Mouse (Mus musculus) gastrocnemius, postnatal 10 days (tissue): ENCODE data around the gene Mapk8ip3. TPM values are rescaled to one million over a fixed set of nuclear protein-coding genes. Genes with fewer than 3 reads are reported as not detected.
"Not testable (repeated sequence)": the region's sequence is repeated elsewhere in the genome, so short reads cannot be mapped to it uniquely, and the experiment has no call there.

Experiments
- DNase-seq: peaks from one replicate; pipeline ENCODE4 v3.0.0; 2021; ENCODE audit warnings: mixed read lengths
- long read RNA-seq, 2 experiments: library from polyadenylated mRNA; stranded (forward); transcript quantifications; one replicate each; pipeline ENCODE4 v2.0.0; 2021
- total RNA-seq, 2 experiments: library from RNA; stranded (reverse); gene quantifications; 2 replicates each; pipeline ENCODE4 v1.2.3; 2021

Gene Mapk8ip3
- total RNA-seq, result 10 to 100 TPM; 23.5 to 37.8 TPM
- long read RNA-seq, experiment 1, partial matches to known transcripts, result 12 of 21 reads
- long read RNA-seq, experiment 1, other reads (novel, unspliced or antisense), result 8 of 21 reads
- long read RNA-seq, experiment 2, partial matches to known transcripts, result 8 of 11 reads
- long read RNA-seq, experiment 2, other reads (novel, unspliced or antisense), result 3 of 11 reads

DNA sequence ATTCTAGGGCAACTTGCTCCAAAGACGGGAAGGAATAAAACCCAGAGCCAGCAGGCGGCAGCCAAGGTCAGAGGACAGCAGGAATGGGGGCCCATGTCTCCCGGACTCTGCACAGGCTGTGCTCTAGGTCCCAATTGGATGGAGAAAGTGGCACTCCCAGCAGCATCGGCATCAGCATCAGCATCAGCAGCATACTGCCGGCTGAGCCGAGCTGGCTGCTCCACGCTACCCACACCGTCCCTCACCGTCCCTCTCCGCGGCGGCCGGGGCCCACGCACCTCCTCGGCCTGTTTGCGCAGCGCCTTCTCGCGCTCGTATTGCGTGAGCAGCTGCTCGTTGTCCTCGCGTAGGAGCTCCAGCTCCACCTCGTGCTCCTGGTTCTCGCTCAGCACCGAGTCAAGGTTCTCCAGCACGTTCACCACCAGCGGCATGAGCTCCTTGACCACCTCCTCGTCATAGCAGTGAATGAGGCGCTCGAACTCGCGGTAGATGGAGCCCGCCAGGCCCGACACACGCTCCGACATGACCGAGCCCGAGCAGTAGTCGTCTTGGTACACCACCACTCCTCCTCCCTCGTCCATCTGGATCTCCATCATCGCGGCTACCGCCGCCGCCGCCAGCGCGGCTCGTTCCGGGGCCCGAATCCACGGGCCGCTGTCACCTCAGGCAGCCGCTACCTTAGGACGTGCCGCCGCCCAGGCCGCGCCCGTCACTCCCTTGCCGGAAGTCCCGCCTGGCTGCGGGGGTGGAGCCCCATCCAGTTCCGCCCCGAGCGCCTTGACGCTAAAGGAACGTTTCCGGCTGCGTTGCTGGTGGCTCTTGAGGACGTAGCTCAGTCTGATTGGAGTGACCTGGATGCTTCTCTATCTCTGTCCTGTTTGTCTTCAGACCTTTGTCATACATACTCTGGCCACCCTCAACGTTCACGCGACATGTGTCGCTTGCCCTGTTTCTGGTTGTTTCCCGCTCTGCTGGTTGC lies at the start of gene Mapk8ip3:
Gene Mapk8ip3 (minus strand): TSS at position 719 of the 979 bp plus-strand sequence.
- DNase-seq, result peak; percentile 95

DNA sequence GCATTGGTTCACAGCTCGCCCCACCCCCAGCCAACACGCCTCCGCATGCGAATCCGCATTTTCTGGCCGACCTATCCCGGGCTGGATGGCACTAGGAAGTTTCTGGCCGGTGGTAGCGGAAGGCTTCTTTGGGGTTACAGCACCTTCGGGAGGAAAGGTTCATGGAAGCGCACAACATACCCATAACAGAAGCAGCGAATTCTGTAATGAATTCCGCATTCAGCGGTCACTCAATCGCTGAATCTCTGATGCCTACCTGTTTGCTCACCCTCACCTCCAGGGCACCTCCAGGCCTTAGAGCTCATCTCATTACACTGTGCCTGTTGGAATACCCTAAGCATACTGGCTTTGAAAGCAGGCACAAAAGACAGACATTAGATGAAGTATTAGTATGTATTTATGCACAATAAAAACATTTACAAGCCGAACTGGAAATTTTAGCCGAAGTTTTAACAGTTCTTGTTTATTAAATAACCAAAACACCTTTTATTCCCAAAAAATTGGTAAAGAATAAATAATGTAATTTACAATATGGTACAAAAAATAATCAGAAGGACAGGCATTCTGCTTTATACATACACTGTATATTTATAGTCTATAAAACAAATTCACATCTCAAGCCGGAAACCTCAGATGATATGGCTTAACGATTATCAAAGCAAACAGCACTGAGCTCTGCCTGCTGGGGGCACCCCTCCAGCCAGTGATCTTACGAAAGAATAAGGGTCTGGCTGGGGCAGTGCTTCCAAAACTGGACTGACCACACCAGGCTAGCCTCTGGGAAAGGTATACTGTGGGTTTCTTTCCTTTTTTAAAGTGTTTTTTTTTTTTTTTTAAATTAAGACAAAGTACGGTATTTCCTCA lies 24.3 kb upstream of the Mapk8ip3 start:
- no peak for DNase-seq

DNA sequence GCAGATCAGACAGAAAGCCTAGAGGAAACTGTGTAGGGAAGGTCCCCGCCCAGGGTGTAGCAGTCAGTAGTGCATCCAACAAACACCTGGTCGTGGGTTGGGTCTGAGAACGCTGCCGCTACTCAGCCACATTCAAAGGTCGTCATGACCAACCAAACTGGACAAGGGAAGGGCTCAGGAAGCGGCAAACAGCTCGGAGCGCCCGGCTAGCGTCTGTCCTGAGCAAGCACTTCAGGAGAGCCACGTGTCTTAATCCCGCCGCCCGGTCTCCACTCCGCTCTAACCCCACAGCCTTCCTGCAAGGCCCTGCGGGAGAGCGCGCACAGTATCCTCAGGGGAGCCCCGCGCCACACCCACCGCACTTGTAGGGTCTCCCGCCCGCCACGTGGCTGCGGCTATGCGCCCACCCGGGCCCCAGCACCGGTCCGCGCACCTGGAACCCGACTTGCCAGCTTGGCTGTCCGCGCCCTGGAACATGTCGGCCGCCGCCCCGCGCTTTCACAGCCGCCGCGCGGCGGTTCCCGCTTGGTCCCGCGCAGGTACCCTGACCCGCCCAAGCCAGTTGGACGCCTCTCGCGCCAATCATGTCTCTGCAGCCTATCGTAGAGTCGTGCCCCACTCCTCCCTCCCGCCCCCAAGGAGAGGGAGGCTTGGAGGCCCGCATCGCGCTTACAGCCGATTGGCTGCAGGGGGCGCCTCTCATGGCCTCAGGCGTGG lies 23.5 kb upstream of the Mapk8ip3 start, which contains the start of gene Jpt2:
Gene Jpt2 (minus strand): TSS at position 555 of the 717 bp plus-strand sequence.
- DNase-seq, result peak; percentile 97

DNA sequence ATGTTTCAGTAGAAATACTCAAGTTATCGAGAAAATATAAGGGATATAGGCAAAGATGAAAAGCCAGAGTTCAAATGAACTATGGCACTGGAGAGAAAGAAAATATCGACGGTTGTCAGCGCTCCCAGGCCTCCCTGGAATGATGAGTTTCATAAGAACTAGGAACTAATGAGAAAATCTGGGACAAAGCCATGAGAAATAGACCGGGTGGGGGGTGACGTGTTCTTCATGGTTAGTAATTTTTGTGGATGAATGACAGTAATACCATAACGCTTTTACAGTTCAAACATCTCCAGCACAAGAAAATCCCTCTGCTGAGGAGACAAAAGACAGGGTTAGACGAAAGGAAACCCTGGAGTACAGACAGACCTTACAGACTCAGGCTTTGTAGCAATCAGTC lies 22.6 kb upstream of the Mapk8ip3 start:
- no peak for DNase-seq

DNA sequence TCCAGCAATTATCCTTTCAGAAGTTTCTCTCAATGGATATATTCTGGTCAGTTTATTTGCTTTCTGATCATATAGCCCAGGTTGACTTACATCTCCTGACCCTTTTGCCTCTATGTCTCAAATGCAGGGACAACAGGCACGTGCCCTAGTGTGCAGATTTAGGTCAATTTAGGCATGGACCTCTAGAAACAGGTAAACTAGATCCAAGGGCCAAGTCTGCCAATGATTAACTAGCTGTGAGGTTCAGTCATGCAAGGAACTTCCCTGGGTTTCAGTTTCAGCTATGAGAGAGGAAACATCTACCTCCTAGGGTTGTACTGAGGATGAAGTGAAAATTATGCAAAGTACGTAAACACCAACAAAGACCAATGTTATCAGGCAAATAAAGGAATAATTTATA lies 16.5 kb upstream of the Mapk8ip3 start:
- no peak for DNase-seq

DNA sequence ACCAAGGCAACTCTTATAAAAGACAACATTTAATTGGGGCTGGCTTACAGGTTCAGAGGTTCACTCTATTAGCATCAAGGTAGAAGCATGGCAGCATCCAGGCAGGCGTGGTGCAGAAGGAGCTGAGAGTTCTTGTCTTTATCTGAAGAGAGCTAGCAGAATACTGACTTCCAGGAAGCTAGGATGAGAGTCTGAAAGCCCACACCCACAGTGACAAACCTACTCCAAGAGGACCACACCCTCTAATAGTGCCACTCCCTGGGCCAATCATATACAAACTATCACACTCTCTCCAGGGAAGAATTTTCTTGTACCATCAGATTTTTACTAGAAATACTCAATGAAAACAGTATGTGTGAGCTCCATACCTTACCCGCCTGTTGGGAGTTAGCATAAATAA lies 13.9 kb upstream of the Mapk8ip3 start:
- no peak for DNase-seq

DNA sequence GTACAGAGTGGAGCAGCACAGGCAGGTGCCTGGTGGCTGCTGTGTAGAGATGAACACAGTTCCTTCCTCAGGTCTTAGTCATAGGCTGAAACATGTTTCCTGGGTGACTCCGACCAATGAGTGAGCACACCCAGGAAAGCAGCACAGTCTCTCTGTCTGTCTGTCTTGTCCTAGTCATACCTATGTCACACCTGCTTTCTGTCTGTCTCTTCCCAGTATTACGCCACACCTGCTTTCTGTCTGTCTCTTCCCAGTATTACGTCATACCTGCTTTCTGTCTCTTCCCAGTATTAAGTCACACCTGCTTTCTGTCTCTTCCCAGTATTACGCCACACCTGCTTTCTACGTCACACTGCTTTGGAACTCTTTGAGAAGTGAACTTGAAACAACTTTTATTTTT lies 11.4 kb upstream of the Mapk8ip3 start:
- DNase-seq, result no peak

DNA sequence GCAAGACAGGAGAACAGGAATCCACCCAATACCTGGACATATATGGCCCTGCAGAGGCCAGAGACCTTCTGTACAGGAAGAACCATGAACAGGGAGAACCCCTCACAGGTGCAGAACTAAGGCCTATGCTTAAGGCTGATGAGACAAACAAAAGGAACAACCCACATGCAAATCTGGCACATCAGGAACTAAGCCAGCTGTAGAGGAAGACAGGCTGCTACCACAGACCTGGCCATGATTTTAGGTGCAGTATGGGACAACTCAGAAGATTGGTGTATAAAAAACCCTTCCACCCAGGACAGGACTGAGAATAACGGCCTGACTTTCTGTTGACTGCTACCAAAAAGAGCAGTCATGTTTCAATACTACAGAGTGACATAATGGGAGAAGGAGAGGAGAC lies 6.8 kb upstream of the Mapk8ip3 start:
- DNase-seq, result not testable (repeated sequence)

DNA sequence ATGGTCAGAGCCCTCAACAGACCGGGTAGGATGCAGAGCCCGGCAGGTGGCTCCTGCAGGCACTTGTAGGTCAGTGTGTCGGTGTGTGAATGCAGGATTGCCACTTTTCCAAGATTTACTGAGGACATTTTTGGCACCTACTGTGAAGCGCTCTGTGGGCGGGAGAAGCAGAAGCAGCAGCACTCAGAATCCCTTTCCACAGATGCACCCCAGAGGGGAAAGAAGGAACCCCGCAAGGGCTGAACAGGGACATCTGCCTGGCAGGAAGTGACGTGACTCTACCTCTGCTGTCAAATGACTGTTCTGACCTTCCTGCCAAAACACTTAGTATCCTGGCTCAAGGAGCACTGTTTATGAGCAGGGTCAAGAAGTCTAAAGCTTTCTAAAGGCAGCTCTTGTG lies 6.3 kb upstream of the Mapk8ip3 start:
- DNase-seq, result no peak

DNA sequence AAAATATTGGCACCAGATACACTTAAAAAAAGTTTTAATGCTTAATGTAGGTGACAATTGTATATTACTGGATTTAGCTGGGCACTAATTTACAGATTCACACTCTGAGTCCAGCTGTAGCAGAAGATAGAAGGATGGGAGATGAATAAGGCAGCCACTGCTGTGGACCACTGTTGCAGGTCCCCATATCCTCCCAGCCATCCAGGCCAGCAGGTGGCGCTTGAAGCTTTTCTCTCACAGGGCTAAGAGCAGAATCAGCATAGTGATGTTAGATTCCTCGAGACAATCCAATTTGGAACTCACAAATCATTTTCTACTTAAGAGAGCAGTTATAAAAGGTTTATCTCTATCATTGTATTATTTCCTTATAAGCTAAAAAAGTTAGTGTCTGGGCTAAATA lies 5.7 kb upstream of the Mapk8ip3 start:
- peak; percentile 18 for DNase-seq

DNA sequence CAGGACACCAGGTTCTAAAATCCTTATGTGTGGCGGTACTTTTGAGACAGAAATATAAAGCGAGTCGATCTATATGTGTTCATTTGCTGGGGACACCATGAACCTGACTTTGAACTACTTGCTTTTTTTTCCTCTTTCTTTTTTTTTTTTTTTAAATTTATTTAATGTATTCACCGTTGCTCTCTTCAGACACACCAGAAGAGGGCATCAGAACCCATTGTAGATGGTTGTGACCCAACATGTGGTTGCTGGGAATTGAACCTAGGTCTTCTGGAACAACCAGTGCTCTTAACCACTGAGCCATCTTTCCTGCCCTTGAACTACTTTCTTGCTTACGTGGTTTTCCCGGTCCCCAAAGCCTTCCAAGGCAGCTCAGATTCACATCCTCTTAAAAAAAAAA lies 489 bp upstream of the Mapk8ip3 start:
- no peak for DNase-seq

DNA sequence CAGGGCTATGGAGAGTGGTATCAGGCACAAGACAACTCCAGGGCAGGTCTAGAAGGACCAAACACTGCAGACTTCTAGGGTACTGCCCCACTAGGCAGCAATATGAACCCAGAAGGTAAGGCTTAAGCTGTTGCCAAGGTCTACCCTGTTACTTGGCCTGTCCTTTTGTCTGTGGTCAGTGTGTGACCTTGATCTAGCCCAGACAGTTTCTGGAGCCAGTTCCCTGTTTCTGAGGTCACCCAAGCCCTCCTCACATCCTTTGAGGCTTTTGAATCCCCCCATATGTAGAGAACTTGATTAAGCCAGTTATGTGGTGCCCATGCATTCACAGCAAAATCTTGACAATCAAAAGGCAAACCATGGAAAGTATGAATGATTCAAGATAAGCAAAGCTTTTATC lies 1.1 kb downstream of the Mapk8ip3 start:
- DNase-seq, result no peak

DNA sequence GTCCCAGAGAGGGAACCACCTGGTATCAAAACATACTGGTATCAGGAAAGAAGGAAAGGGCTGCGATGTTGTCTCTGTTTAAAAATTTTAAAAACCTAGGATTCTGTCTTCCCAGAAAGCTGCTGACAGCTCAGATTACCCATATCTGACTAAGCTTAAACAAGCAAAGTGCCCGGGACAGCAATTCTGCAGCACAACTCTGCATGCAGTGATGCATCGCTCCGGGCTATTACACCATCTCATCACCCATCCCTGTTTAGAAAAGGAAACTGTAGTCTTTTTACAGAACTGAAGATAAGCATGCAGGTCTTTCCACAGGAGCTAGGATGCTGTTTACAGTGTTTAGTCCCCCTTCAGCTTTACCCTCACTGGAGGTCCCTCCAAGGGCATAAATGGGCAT lies 1.9 kb downstream of the Mapk8ip3 start:
- DNase-seq, result no peak

DNA sequence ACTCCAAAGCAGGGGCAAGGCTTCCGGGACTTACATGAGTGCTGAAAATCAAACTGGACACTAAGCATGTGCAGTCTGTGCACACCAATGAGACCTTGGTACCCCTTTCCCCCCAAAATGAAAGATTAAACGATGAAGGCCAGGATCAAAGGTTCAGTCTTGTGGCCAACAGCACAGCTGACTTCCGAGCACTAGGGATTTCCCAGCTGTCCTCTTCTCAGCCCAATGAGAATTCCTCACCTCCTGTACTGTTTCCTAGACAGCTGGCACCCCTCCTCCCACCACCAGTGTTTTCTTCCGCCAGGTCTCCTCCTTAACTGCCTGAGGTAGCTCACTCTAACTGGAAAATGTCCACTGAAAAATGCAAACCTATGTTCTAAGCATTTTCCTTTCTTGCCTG lies 3.6 kb downstream of the Mapk8ip3 start:
- no peak for DNase-seq

DNA sequence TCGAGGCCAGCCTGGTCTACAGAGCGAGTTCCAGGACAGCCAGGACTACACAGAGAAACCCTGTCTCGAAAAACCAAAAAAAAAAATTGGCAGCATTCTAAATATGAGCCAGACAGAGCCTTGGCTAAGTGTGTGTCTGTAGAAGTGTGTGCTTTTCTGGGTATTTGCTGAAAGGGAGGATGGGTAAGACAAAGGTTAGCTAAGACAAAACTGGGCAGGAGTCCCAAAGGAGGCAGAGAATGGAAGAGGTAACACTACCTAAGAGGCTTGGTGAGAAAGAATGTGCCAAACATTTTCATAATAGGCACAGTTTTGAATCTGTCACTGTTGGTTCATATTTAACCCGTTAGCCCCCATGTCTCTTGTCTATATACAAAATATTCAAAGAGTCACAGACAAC lies 4.3 kb downstream of the Mapk8ip3 start:
- no peak for DNase-seq

DNA sequence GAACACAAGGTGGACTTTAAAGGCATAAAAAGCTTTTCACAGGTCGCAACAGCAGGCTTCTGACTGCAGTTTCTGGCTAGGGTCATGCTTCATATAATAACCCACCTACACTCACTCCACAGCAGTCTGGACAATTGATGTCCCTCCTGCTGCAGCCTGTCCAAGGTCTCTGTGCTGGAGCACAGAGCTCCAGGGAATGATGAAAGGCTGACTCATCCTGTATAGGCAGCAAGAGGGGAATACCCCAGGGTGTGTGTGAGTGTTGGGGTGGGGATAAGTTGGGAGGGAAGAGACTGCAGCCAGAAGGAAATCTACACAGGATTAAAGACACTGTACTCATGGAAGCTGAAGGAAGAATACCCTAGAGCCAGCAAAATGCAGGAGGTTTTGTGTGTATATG lies 7.3 kb downstream of the Mapk8ip3 start:
- DNase-seq, result no peak

DNA sequence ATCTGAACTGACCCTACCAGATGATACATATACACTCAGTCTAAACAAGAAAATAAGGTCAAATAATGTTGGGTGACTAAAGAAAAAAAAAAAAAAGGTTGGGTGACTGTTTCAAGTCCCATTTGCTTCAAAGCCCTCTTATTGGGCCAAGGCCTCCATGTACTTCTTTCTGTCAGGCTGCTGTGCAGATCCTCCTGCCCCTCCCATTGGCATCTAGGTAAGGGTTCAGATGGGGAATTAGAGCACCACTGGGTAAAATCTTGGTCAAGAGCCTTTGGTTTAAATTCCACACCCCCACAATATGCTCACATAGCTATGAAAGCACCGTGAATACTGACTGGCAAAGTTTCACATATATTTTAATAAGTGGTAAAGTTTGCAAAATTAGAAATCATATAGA lies 13.5 kb downstream of the Mapk8ip3 start:
- DNase-seq, result no peak

DNA sequence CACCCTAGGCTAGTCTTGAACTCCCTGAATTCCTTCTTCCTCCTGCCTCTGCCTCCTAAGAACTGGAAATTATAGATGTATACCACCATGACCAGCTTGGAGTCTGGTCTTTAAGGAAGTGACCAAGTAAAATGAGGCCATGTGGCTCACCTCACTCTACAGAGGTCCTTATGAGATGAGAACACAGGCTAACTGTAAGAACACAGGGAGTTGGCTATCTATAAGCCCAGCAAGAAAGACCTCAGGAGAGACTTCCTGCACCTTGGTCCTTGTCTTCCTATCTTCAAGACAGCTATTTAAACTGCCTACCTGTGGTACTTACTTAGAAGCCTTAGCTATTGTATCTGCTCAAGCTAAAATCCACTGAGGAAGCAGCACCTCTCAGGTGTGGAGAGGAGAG lies 22.8 kb downstream of the Mapk8ip3 start:
- no peak for DNase-seq

DNA sequence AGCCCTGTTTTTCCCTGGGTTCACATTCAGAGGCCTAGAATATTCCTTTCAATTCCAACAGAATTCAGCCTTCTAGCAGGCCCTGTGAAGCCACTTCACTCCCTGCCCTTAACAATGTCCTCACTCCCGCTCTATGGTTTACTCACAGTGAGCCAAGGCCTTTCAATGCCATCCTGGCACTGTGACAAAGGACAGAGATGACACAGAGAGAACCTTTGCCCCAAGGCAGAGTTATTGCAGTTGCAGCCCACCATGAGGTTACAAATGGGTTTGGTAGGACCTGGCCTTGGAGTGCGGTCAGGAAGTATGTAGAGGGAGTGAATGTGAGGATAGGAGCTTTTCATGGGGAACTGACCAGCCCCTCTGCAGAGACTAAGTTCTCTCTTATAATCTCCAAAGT lies 29.2 kb downstream of the Mapk8ip3 start:
- no peak for DNase-seq

DNA sequence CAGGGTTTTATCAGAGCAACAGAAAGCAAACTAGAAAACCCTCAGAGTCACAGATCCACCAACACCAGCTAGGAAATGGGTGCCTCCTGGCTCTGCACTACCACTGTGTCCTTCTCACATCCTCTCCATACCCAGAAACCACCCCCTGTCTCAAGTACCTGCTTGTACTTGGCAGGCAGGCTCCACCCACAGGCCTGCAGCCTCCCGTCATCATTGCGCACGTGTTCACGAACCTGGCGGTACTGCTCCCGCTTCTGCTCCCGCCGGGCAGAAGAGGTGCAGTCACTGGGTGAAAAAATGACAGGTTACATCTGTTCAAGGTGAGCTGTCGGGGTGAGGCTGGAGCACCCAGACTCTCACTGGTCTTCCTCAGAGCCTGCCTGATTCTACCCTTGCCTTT lies 33.0 kb downstream of the Mapk8ip3 start:
- DNase-seq, result no peak

DNA sequence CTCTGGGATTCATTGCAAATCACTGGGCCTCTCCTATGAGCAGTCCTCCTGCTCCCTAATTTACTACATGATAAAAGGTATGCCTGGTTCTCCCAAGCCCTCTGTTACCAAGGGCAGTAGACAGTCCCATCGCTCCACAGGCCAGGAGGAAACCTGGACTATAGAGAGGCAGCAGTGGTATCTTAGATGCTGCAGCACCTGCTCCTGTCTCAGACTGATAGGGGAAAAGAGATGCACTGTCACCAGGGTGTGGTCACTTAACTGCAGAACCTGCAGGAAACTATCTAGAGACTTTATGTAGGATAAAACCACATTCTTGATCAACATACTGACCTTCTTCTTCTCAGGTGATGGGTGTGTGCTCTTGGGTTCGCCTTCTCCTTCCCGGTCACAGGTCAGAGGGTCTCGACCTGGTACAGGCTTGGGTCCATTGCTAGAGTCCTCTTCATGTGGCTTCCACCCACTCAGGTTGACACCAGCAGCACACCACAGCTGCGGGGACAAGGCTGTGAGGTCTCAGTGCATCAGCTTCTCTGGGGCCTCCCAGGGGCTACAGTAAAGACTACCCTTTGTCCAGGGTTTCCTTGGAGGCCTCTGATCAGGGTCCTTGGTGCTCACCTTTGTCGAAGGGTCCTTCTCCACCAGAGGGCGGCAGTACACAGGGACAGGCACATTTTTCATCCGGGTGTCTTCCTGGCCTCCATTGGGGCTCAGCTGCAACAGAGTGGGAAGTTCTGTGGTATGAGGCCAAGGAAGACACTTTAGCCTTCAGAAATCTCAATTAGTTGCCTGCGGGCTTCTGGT lies 33.9 kb downstream of the Mapk8ip3 start:
- no peak for DNase-seq
